Mouse (Mus musculus) midbrain, embryonic 13.5 days (tissue): ENCODE measurements around the gene Trim25. TPM values are rescaled to one million over a fixed set of nuclear protein-coding genes. Genes with fewer than 3 reads are reported as not detected.

ENCODE experiments used
- ATAC-seq: fragments of 200-750 bp; cut with Nextera tagmentation; 2 replicates; pipeline ENCODE4 v1.8.0; 2017; ENCODE audit warnings: mild to moderate bottlenecking, moderate TSS enrichment, moderate library complexity
- H3K27ac ChIP-seq: fragments of 300-500 bp; sonication (generic); 2 replicates; pipeline ENCODE4 v1.5.1; 2015; ENCODE audit warnings: inconsistent platforms, mild to moderate bottlenecking, moderate library complexity
- H3K27me3 ChIP-seq: fragments of 300-500 bp; sonication (generic); 2 replicates; pipeline ENCODE4 v1.6.1; 2015; ENCODE audit warnings: mild to moderate bottlenecking, inconsistent platforms
- H3K36me3 ChIP-seq: fragments of 300-500 bp; sonication (generic); 2 replicates; pipeline ENCODE4 v1.6.1; 2015; ENCODE audit warnings: mild to moderate bottlenecking, inconsistent platforms
- H3K4me1 ChIP-seq: fragments of 300-500 bp; sonication (generic); replicated peaks from 2 replicates; pipeline ENCODE4 v1.6.1; 2015; ENCODE audit warnings: inconsistent platforms
- H3K4me2 ChIP-seq: fragments of 300-500 bp; sonication (generic); replicated peaks from 2 replicates; pipeline ENCODE4 v1.6.1; 2015; ENCODE audit warnings: moderate library complexity, mild to moderate bottlenecking, inconsistent platforms
- H3K4me3 ChIP-seq: fragments of 300-500 bp; sonication (generic); replicated peaks from 2 replicates; pipeline ENCODE4 v1.5.1; 2015; ENCODE audit warnings: mild to moderate bottlenecking, inconsistent platforms
- H3K9ac ChIP-seq: fragments of 300-500 bp; sonication (generic); replicated peaks from 2 replicates; pipeline ENCODE4 v1.6.1; 2015; ENCODE audit warnings: mild to moderate bottlenecking, inconsistent platforms
- H3K9me3 ChIP-seq: fragments of 300-500 bp; sonication (generic); 2 replicates; pipeline ENCODE4 v1.6.1; 2016; ENCODE audit warnings: mild to moderate bottlenecking, inconsistent platforms
- WGBS: fragments of 180-500 bp; shearing (Covaris S2); methylation state at CpG from one replicate; pipeline ENCODE4 v1.1.7; 2015; 5-methylcytosine and 5-hydroxymethylcytosine counted together
- polyA plus RNA-seq: library from polyadenylated mRNA; unstranded; fragments of >200 nt; fragmentation: Nextera tagmentation; extraction: Ambion mirVana; gene quantifications from 2 replicates; pipeline ENCODE4 v1.2.1, GENCODE M21; 2015

Gene Trim25
- polyA plus RNA-seq, 1 experiment from 2014 or later: 3.5 TPM

DNA sequence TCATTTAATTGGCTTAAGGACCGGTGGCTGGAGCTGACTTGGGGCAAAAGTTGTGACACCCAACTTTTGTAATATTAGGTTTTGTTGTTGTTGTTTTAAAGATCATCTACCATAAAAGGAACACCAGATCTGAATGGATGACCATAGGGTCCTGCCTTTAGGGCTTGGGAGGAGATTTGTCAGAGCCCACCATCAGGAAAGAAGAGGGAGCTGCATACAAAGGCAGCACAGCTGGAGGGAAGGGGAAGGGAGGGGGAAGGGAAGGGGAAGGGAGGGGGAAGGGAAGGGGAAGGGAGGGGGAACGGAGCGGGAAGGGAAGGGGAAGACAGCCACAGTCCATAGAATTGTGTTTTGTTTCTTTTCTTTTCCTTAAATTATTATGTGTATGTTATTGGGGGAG lies 770 bp upstream of the Trim25 start:
- Histone ChIP-seq H3K4me3 (no peak overlapping the region), H3K9ac (no peak overlapping the region), H3K4me2 (no peak overlapping the region), H3K4me1 (peaks cover 7% of the 10 kb centered on the region), H3K36me3 (no peaks in the 10 kb centered on the region), H3K9me3 (no peaks in the 10 kb centered on the region), H3K27ac (no peak overlapping the region), H3K27me3 (peaks cover 27% of the 10 kb centered on the region)
- WGBS: 9% methylated on average over 3 of the region's 3 CpGs
- no peak for ATAC-seq

DNA sequence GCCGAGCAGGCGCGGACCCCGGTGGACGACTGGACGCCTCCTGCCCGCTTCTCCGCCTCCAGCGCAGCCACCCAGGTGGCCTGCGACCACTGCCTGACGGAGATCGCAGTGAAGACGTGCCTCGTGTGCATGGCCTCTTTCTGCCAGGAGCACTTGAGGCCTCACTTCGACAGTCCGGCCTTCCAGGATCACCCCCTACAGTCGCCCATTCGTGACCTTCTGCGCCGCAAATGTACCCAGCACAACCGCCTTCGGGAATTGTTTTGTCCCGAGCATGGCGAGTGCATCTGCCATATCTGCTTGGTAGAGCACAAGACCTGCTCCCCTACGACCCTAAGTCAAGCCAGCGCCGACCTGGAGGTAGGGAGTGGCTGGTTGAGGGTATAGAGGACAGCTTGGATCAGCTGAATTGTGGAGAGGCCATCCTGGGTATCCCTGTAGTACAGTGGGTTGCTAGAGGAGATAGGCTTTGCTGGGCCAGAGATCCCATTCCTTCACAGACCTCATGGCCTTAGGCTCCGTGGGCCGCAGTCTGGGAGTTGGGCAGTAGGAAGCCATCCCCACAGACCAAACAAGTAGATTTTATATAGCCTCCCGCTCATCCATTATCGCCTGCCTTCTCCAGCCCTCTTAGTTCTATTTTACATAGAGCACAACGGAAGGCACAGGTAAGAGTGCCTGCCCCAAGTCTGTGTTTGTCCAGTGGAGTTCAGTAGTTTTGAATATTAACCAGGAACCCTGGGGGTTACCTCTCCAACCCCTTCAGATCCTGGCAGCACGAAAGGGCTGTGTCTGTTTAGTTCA lies 749 bp downstream of the Trim25 start:
- Histone ChIP-seq H3K9ac (peak overlapping the region; percentile 52), H3K36me3 (no peaks in the 10 kb centered on the region), H3K4me1 (peaks cover 7% of the 10 kb centered on the region), H3K4me2 (peak overlapping the region; percentile 52), H3K9me3 (no peaks in the 10 kb centered on the region), H3K27me3 (peaks cover 27% of the 10 kb centered on the region), H3K27ac (no peak overlapping the region), H3K4me3 (peak overlapping the region; percentile 40)
- ATAC-seq: no peak
- WGBS: 36% methylated on average over 33 of the region's 33 CpGs

DNA sequence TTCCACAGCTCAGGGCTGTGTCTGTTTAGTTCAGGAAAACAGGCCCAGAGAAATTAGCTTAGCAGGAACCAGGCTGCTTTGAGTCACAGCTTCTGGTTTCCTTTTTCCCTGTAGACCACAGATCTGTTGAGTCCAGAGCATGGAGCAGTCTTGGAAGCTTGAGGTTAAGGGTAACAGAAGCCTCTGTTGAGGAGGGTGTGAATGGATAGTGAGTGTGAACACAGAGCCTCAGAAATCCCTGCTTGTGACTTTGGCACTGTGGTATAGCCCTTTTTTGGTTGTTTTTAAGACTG lies 1.3 kb downstream of the Trim25 start:
- H3K9me3 ChIP-seq: no peaks in the 10 kb centered on the region
- no peak for ATAC-seq
- no peaks in the 10 kb centered on the region for H3K36me3 ChIP-seq
- H3K27me3 ChIP-seq: peaks cover 27% of the 10 kb centered on the region
- no peak overlapping the region for H3K4me2 ChIP-seq
- no peak overlapping the region for H3K4me3 ChIP-seq
- peaks cover 7% of the 10 kb centered on the region for H3K4me1 ChIP-seq
- H3K9ac ChIP-seq: no peak overlapping the region
- no peak overlapping the region for H3K27ac ChIP-seq

DNA sequence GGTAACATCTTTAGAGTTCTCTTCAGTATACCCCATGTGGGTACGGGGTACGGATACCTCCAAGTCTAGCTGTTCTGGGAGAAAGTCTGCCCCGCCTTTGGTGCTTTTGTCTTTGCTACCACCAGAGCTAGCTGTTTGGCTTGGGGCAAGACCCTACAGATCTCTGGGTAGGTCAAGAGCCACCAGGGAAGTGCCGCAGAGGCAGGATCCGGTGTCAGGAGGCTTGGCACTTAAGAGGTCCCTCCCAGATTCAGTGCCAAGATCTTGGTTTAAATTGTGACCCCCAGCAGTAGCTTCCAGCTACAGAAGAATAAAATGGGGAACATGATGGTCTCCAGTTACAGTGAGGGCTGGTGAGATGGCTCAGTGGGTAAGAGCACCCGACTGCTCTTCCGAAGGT lies 2.4 kb downstream of the Trim25 start:
- Histone ChIP-seq H3K4me3 (no peak overlapping the region), H3K36me3 (no peaks in the 10 kb centered on the region), H3K27ac (no peak overlapping the region), H3K9me3 (no peaks in the 10 kb centered on the region), H3K27me3 (peaks cover 27% of the 10 kb centered on the region), H3K4me2 (no peak overlapping the region), H3K9ac (no peak overlapping the region), H3K4me1 (peaks cover 7% of the 10 kb centered on the region)
- ATAC-seq: no peak
- WGBS: 95% methylated on average over 7 of the region's 7 CpGs

DNA sequence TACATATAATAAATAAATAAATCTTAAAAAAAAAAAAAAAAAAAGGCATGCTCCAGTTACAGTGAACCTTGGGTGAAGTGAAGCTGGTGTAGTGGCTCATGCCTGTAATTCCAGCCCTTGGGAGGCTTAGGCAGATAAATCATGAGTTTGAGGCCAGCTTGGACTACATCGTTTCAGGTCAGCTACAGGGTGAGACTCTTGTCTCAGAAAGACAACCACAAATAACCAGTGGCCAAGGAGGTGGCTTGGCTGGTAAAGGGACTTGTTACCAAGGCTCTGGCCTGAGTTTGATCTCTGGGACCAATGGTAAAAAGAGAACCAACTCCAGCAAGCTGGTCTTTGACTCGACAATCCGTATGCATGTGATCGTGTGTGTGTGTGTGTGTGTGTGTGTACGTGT lies 2.9 kb downstream of the Trim25 start:
- Histone ChIP-seq H3K9me3 (no peaks in the 10 kb centered on the region), H3K27me3 (peaks cover 27% of the 10 kb centered on the region), H3K4me1 (peaks cover 7% of the 10 kb centered on the region), H3K27ac (no peak overlapping the region), H3K4me3 (no peak overlapping the region), H3K36me3 (no peaks in the 10 kb centered on the region), H3K4me2 (no peak overlapping the region), H3K9ac (no peak overlapping the region)
- ATAC-seq: no peak
- 94% methylated on average over 5 of the region's 5 CpGs for WGBS

DNA sequence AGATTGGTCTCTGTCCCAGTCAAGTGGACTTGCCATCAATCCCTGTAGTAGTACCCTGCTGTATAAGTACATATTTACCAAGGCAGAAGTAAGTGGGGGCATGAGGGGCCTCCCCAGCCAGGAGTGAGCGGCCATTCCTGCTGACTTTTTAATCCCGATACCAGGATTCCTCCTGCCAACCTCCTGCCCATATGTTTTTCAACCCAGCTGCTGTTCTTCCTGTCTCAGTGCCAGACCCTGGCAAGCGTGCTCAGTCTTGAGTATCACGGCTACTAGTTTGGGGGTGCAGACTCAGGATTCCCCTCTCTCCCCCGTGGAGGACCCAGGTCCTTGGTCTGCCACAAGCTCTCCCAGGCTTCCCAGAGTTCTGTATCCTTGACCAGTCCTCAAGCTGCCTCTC lies 3.4 kb downstream of the Trim25 start:
- Histone ChIP-seq H3K4me1 (peaks cover 7% of the 10 kb centered on the region), H3K4me2 (no peak overlapping the region), H3K36me3 (no peaks in the 10 kb centered on the region), H3K27me3 (peaks cover 27% of the 10 kb centered on the region), H3K9ac (no peak overlapping the region), H3K4me3 (no peak overlapping the region), H3K27ac (no peak overlapping the region), H3K9me3 (no peaks in the 10 kb centered on the region)
- WGBS: 86% methylated on average over 5 of the region's 5 CpGs
- no peak for ATAC-seq

DNA sequence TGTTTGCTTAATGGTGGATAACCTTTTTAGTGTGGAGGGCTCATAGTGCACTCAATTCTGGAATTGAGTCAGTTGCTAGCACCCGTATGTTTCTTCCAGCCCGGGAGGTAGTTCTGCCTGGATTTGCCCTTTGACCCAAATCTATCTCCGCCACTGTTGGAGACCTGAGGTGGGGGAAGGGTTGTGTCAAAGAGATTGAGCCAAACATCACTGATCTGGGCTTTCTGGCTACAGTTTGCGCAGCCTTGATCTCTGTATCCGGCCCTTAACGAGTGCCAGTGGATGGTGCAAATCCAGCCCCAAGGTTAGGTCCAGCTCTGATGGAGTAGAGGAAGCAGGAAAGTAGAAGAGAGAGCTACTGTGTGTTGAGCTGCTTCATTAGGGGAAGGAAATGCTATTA lies 3.9 kb downstream of the Trim25 start:
- no peak for ATAC-seq
- Histone ChIP-seq H3K36me3 (no peaks in the 10 kb centered on the region), H3K27ac (no peak overlapping the region), H3K4me2 (no peak overlapping the region), H3K4me3 (no peak overlapping the region), H3K9me3 (no peaks in the 10 kb centered on the region), H3K27me3 (peaks cover 24% of the 10 kb centered on the region), H3K9ac (no peak overlapping the region), H3K4me1 (peaks cover 7% of the 10 kb centered on the region)
- WGBS: 66% methylated on average over 6 of the region's 6 CpGs

DNA sequence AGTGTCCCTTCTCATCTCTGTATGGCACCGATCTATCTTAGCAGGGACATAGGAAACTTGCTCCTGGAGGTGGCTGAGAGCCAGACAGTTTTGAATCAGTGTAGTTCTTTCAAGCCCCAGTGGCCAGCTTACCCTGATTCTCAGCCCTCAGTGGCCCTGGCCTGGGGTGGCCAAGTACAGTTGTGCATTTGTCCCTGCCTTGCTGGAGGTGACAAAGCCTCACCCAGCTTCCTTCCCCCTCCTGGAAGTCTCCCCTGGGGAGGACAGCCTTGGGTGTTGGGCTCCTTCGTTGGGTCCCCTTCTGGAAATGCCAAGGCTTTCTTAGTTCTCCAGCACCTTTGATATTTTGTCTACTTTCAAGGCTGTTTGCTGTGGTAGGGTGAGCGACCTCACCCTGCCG lies 4.5 kb downstream of the Trim25 start:
- ATAC-seq: no peak
- no peak overlapping the region for H3K9ac ChIP-seq
- peaks cover 18% of the 10 kb centered on the region for H3K27me3 ChIP-seq
- H3K4me2 ChIP-seq: no peak overlapping the region
- 88% methylated on average over 4 of the region's 4 CpGs for WGBS
- H3K4me1 ChIP-seq: peaks cover 7% of the 10 kb centered on the region
- H3K27ac ChIP-seq: no peak overlapping the region
- H3K36me3 ChIP-seq: no peaks in the 10 kb centered on the region
- H3K4me3 ChIP-seq: no peak overlapping the region
- no peaks in the 10 kb centered on the region for H3K9me3 ChIP-seq

DNA sequence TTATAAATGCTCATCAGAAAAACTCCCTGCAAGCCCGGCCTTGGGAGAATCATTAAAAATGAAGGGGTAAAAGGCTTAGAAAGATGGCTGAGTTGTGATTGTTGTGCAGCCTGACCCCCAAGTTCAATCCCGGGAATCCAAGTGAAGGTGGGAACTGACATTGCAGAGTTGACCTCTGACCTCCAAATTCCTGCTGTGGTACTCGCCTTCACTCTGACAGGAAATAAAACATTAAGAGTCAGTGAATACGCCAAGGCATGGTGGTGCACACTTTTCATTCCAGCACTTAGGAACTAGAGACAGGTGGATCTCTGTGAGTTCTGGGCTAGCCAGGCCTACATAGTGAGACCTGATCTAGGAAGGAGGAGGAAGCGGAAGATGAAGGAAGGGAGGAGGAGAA lies 6.3 kb downstream of the Trim25 start:
- Histone ChIP-seq H3K9me3 (no peaks in the 10 kb centered on the region), H3K27ac (no peak overlapping the region), H3K9ac (no peak overlapping the region), H3K4me2 (no peak overlapping the region), H3K4me1 (no peaks in the 10 kb centered on the region), H3K36me3 (no peaks in the 10 kb centered on the region), H3K27me3 (peaks cover under 1% of the 10 kb centered on the region; the same call in 1 of the 2 replicates), H3K4me3 (no peak overlapping the region)
- 85% methylated on average over 5 of the region's 5 CpGs for WGBS
- no peak for ATAC-seq

DNA sequence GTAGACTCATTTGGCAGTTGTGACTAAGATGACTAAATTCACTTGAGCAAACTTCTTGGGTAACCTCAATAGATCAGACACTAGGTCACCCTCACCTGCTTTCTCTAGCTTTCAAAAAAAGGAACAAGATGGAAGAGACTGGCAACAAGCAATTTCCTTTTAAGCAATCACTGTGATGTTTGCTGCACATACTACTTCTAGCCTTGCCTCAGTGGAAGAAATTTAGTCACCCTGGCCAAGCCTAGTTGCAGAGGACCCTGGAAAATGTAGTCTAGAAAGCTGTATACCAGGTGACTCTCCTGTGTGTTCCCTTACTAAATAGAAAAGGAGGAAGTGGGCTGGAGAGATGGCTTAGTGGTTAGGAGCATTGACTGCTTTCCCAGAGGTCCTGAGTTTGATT lies 7.2 kb downstream of the Trim25 start:
- Histone ChIP-seq H3K4me1 (no peaks in the 10 kb centered on the region), H3K27ac (no peak overlapping the region), H3K4me3 (no peak overlapping the region), H3K9ac (no peak overlapping the region), H3K4me2 (no peak overlapping the region), H3K36me3 (no peaks in the 10 kb centered on the region), H3K27me3 (no peaks in the 10 kb centered on the region), H3K9me3 (no peaks in the 10 kb centered on the region)
- no peak for ATAC-seq

DNA sequence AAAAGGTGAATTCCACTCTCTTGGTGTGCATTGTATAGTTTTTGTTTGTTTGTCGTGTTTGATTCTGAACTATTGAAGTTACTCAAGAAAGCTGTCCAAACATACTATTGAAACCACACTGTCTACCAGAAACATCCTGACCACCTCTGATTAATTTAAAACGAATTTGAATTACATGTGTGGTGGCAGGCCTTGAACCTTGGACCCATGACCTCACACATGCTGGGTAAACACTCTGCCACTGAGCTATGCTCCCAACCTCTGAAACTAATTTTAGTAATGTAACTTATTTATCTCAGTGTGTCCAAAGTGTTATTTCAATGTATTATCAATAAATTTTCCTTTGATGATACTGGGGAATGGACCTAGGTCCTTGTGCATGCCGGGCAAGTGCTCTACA lies 8.4 kb downstream of the Trim25 start:
- H3K9ac ChIP-seq: no peak overlapping the region
- no peak overlapping the region for H3K4me3 ChIP-seq
- WGBS: 91% methylated on average over 3 of the region's 3 CpGs
- H3K4me1 ChIP-seq: no peaks in the 10 kb centered on the region
- no peak overlapping the region for H3K27ac ChIP-seq
- no peak overlapping the region for H3K4me2 ChIP-seq
- no peaks in the 10 kb centered on the region for H3K36me3 ChIP-seq
- H3K27me3 ChIP-seq: no peaks in the 10 kb centered on the region
- H3K9me3 ChIP-seq: no peaks in the 10 kb centered on the region
- no peak for ATAC-seq

DNA sequence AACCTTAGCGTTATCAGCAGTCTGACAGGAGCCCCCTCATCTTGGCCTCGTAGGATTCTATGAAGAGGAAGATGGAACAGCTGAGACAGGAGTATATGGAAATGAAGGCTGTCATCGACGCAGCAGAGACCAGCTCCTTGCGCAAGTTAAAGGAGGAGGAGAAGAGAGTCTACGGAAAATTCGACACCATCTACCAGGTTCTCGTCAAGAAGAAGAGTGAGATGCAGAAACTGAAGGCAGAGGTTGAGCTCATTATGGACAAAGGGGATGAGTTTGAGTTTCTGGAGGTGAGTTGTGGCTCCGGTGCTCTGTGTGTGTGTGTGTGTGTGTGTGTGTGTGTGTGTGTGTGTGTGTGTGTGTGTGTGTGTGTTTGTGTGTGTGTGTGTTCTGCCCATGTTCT lies 9.9 kb downstream of the Trim25 start:
- H3K4me2 ChIP-seq: no peak overlapping the region
- H3K9me3 ChIP-seq: no peaks in the 10 kb centered on the region
- no peaks in the 10 kb centered on the region for H3K4me1 ChIP-seq
- H3K4me3 ChIP-seq: no peak overlapping the region
- H3K36me3 ChIP-seq: no peaks in the 10 kb centered on the region
- no peak overlapping the region for H3K9ac ChIP-seq
- no peaks in the 10 kb centered on the region for H3K27me3 ChIP-seq
- no peak overlapping the region for H3K27ac ChIP-seq
- 92% methylated on average over 9 of the region's 9 CpGs for WGBS
- ATAC-seq: no peak

DNA sequence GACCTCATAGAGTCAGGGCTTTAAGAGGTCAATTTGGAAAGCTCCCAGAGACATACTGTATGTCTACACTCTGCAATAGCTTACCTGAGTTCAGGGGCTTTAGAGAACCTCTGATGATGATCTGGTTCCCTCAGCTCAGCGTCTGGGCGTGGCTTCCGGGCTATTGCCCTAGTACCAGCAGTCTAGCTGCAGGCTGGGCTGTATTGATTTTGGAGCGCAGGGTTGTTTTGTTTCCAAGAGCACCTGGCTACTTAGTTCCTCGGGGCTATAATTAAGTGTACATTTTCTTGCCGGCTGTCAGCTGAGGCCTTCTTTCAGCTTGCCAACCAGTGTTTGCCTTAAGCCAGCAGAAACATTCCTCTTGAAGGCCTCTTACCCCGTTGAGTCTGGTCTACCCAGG lies 10.3 kb downstream of the Trim25 start:
- no peak for ATAC-seq
- no peaks in the 10 kb centered on the region for H3K9me3 ChIP-seq
- no peak overlapping the region for H3K4me3 ChIP-seq
- no peak overlapping the region for H3K9ac ChIP-seq
- no peaks in the 10 kb centered on the region for H3K36me3 ChIP-seq
- no peak overlapping the region for H3K4me2 ChIP-seq
- H3K4me1 ChIP-seq: no peaks in the 10 kb centered on the region
- H3K27ac ChIP-seq: no peak overlapping the region
- 71% methylated on average over 7 of the region's 7 CpGs for WGBS
- H3K27me3 ChIP-seq: no peaks in the 10 kb centered on the region
